Mouse (Mus musculus): ENCODE measurements around the gene Tarbp1. TPM values are rescaled to one million over a fixed set of nuclear protein-coding genes. Genes with fewer than 3 reads are reported as not detected.

Gene Tarbp1
- 12.2 TPM for polyA plus RNA-seq (2014; fragmentation: Illumina TruSeq; extraction: RNeasy Lipid Tissue Mini Kit (QIAGEN cat#74804); ENCODE audit: low read depth, low replicate concordance)

DNA sequence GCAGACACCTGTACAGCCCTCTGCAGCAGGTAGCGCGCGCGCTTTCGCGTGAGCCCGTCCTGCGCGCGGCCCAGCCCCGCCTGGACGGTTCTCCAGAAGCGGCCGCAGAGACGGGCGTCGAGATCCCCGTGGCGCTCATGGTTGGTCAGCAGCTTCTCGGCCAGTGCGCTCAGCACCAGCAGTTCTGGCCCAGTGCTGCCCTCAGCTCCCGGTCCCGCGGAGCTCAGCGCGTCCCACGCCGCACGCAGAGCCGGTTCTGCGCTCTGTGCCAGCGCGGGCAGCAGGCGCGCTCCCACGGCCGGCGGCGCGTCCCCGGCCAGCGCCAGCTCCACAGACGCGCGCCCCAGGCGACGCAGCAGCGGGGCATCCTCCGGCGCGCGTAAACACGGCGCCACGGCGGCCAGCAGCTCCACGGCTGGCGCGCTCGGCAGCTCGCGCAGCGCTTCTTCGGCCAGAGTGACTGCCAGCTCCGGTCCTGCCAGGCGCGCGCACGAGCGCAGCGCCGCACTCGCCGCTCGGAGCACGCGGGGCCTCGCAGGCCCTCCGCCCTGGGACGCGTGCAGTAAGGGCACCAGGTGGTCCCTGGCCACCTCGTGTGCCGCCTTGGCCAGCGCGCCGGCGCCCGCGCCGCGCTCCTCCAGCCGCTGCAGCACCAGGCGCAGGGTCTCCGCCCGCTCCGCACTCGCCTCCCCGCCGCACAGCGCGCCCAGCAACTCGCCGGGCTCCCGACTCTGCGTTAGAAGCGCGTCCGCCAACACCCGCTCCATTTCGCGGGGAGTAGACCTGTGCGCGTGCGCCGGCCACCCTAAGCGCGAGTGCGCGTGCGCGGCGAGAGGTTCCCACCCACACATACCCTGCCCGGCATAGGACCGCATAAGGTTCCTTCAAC is at the start of gene Tarbp1:
TSS of gene Tarbp1 (minus strand) at position 767 of the 889 bp plus-strand sequence.

DNA sequence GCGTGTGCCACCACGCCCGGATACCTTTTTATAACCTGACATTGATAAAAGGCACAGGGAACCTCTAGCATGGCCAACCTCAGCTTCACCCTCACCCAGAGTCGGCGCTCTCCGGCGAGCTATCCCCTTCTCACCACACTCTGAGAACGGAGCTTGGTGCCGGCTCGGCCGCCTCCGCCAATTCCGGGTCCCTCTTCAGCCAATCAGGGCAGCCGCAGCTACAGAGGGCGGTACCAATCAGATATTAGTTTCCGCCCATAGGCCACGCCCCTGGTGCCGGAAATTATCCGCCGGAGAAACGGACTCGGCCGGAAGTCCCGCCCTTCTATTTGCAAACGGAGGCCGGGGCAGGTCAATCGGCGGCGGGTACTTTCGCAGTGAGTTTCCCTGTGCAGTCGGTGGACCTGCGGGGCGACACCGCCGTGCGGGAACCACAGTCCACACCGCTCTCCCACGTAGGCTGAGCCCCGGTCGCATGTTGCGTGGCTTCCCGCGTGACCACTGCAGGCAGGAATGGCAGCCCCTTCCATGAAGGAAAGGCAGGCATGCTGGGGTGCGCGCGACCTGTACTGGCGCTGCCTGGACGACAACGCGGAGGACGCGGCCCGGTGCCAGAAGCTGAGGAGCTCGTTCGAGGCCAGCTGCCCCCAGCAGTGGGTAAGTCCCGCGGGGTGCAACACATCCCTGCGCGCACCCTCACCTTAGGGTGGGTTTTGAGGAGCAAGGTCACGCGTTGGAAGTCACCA is 52.5 kb downstream of the Tarbp1 start, which contains the start of gene Coa6:
TSS of gene Coa6 (plus strand) at position 342 of the 746 bp plus-strand sequence.

Other genes starting within 250 kb of the Tarbp1 start
- gene Slc35f3, start 176.5 kb downstream of the Tarbp1 start, polyA plus RNA-seq (2014; fragmentation: Illumina TruSeq; extraction: RNeasy Lipid Tissue Mini Kit (QIAGEN cat#74804); ENCODE audit: low read depth, low replicate concordance): 0.32 TPM
- 56.4 TPM for gene Coa6, start 52.5 kb downstream of the Tarbp1 start, polyA plus RNA-seq (2014; fragmentation: Illumina TruSeq; extraction: RNeasy Lipid Tissue Mini Kit (QIAGEN cat#74804); ENCODE audit: low read depth, low replicate concordance)
- 52.3 TPM for gene Irf2bp2, start 118.9 kb upstream of the Tarbp1 start, polyA plus RNA-seq (2014; fragmentation: Illumina TruSeq; extraction: RNeasy Lipid Tissue Mini Kit (QIAGEN cat#74804); ENCODE audit: low read depth, low replicate concordance)